Mouse (Mus musculus): ENCODE measurements around the gene Gm20388.

DNA sequence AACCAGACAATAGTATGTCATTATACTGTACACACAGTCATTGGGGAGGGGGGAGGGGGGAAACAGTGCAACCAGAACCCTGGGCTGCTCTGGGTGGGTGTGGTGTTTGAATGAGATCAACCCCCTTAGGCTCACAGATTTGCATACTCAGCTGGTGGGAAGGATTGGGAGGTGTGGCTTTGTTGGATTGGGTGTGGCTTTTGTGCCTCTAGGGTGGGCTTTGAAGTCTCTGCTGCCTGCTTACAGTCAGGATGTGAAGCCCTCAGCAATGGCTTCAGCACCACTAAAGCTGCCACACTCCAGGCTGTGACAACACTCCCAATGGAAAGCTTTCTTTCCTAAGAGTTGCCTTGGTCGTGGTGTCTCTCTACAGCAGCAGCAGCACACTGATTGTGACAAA, 1976.9 kb downstream of the Gm20388 start:
- TF ChIP-seq GATA1 (IDR thresholded peaks at IDR 0.05; ENCODE audit: low read length) (no peak), TAL1 (IDR thresholded peaks at IDR 0.05; ENCODE audit: low read length) (no peak)

Measured in erythroblast, embryonic 14.5 days (primary cell).